Mouse (Mus musculus): ENCODE results near the gene Aqp1.

DNA sequence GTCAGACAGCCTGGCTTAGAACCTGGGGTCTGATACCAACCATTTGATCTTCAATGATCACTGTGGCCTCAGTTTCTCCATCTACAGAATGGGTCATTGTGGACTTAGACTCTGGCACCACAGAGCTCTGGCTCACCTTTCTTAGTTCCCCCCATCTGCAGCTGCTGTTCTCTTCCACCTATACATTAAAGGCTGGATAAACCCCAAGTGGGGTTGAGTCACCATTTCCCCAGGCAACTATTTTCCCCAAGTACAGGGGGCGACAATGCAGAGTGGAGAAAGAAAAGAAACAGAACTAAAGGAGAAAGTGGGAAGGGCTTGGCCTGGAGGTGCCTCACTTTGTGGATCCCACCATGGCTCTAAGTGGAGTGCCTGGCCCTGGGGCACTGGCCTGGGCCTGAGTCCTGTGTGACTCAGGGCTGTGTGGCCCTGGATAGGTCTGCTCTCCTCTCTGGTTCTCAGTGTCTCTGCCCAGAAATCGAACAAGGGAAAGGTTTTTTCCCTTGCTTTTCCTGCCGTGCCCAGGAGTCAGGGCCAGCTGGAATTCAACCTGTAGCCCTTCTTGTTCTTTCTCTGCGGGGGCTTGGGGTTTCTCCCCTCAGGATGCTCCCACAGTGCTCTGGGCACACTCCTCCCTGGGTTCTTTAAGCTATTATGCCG is 20.9 kb downstream of the Aqp1 start:
- TF ChIP-seq CTCF (IDR thresholded peaks at IDR 0.05; ENCODE audit: insufficient read depth, low read depth, low read length) (no peak), POLR2A (IDR thresholded peaks at IDR 0.05; ENCODE audit: insufficient read depth, low read depth, low read length) (no peak)
